Mouse (Mus musculus) liver, adult 2 months (tissue): ENCODE measurements around the gene Hormad2. TPM values are rescaled to one million over a fixed set of nuclear protein-coding genes. Genes with fewer than 3 reads are reported as not detected.

Experiments
- DNase-seq: peaks from one replicate; pipeline ENCODE4 v3.0.0-alpha.2; 2011; ENCODE audit warnings: low read depth, low spot score; ENCODE audit errors: extremely low read depth
- H3K27ac ChIP-seq: fragments of 200-500 bp; replicated peaks from 2 replicates; pipeline ENCODE4 v1.5.1; 2012; ENCODE audit warnings: low read depth, mild to moderate bottlenecking, control low read depth, inconsistent platforms, low read length; ENCODE audit not compliant: insufficient read depth
- H3K27me3 ChIP-seq: fragments of 200-500 bp; 2 replicates; pipeline ENCODE4 v1.6.1; 2012; ENCODE audit warnings: mild to moderate bottlenecking, moderate library complexity, low read length, inconsistent platforms; ENCODE audit not compliant: control insufficient read depth, insufficient read depth
- H3K36me3 ChIP-seq: fragments of 200-500 bp; 2 replicates; pipeline ENCODE4 v1.6.1; 2012; ENCODE audit warnings: low read length, inconsistent platforms; ENCODE audit not compliant: control insufficient read depth, insufficient read depth
- H3K4me1 ChIP-seq: fragments of 200-500 bp; 2 replicates; pipeline ENCODE4 v1.6.1; 2011; ENCODE audit warnings: low read length; ENCODE audit not compliant: control insufficient read depth, insufficient read depth
- H3K4me3 ChIP-seq: fragments of 200-500 bp; 2 replicates; pipeline ENCODE4 v1.5.1; 2011; ENCODE audit warnings: low read depth, mild to moderate bottlenecking, control low read depth, low read length, moderate library complexity; ENCODE audit not compliant: insufficient read depth
- H3K79me2 ChIP-seq: fragments of 200-500 bp; 2 replicates; pipeline ENCODE4 v1.6.1; 2012; ENCODE audit warnings: inconsistent platforms, mild to moderate bottlenecking, low read length, moderate library complexity; ENCODE audit not compliant: control insufficient read depth, insufficient read depth
- H3K9ac ChIP-seq: fragments of 200-500 bp; 2 replicates; pipeline ENCODE4 v1.6.1; 2012; ENCODE audit warnings: low read depth, mild to moderate bottlenecking, control low read depth, inconsistent platforms, low read length
- CTCF ChIP-seq: fragments of 200-500 bp; IDR thresholded peaks from 2 replicates; pipeline ENCODE4 v1.5.1; 2011; ENCODE audit warnings: low read depth, low read length, control low read depth
- POLR2A ChIP-seq: fragments of 200-500 bp; IDR thresholded peaks from 2 replicates; pipeline ENCODE4 v1.6.1; 2011; ENCODE audit warnings: low read length, control low read depth; ENCODE audit not compliant: insufficient read depth; ENCODE audit errors: extremely low read depth
- WGBS: fragments of 180-500 bp; shearing (Covaris S2); methylation state at CpG from one replicate; pipeline ENCODE4 v1.1.7; 2018; 5-methylcytosine and 5-hydroxymethylcytosine counted together
- polyA plus RNA-seq: library from polyadenylated mRNA; depleted of rRNA; stranded (reverse); fragments of >200 nt; gene quantifications from 2 replicates; pipeline ENCODE4 v1.2.3, GENCODE M21; 2012
- total RNA-seq: library from RNA; depleted of rRNA; stranded (reverse); fragments of >200 nt; gene quantifications from 2 replicates; pipeline ENCODE4 v1.2.3, GENCODE M21; 2014

The Hormad2 gene
- total and polyA plus RNA-seq, 2 experiments, result 0.12 to 1.0 TPM

DNA sequence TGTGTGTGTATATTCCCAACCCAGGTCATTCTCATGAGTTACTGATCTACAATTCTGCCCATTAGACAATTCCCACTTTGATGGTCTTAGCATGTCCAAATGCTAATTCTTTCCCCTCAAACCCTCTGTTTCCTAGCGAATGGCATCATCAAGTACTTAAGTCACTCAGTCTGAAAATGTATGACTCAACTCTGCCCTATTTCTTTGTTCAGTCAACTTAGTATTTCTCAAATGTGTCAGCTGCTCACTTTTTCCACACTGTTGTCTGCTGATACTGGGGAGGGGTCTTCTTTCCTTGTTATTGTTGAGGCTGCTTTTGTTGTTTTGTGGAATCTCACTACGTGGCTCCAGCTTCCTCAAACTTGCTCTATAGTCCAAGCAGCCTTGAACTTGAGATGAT, 2.7 kb downstream of the Hormad2 start:
- Histone ChIP-seq H3K79me2 (no peaks in the 10 kb centered on the region), H3K36me3 (no peaks in the 10 kb centered on the region), H3K27me3 (no peaks in the 10 kb centered on the region), H3K4me1 (no peaks in the 10 kb centered on the region), H3K27ac (no peak overlapping the region), H3K9ac (no peak overlapping the region), H3K4me3 (no peak overlapping the region)
- 73% methylated on average over 2 of the region's 2 CpGs for WGBS
- TF ChIP-seq POLR2A (no peak), CTCF (no peak)
- DNase-seq, result no peak

DNA sequence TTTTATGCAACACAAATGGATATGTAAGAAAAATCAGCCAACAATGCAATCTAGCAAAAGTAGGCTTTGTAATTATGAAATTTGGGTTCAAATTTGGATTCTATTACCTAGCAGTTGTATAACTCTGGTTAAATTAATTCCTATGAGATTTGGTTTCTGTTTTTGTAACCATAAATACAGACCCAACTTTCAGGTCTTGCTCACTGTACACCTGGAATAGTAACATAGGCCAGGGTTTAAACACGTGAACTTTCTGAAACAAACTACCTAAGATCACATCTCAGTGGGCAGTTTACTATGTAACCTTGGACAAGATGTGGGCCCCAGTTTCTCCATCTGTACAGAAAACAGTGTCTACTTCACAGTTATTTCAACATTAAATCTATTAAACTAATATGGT, 3.6 kb downstream of the Hormad2 start:
- Histone ChIP-seq H3K9ac (no peak overlapping the region), H3K4me3 (no peak overlapping the region), H3K4me1 (no peaks in the 10 kb centered on the region), H3K27ac (no peak overlapping the region), H3K27me3 (no peaks in the 10 kb centered on the region), H3K36me3 (no peaks in the 10 kb centered on the region), H3K79me2 (no peaks in the 10 kb centered on the region)
- 90% methylated on average over 1 of the region's 1 CpGs for WGBS
- no peak for DNase-seq
- TF ChIP-seq CTCF, result no peak
- TF ChIP-seq POLR2A, result no peak

DNA sequence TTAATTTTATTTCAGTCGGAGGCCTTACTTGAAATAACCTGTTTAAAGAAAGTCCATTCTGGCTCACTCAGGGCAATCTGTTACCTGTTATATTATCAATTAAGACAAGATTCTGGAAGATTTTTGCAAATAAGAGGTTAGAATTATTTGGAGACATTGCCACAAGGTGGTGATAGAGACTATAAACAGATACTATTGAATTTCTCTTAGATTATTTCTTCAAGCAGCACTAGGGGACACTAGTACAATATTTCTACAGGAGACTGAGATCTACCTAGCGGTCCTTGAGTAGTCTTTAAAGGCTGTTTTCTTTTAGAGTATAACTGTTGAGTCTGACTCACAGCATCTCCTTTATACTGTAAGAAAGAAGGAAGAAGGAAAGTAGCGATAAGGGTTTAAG, 4.3 kb downstream of the Hormad2 start:
- no peaks in the 10 kb centered on the region for H3K79me2 ChIP-seq
- WGBS, result 80% methylated on average over 3 of the region's 3 CpGs
- H3K36me3 ChIP-seq, result no peaks in the 10 kb centered on the region
- no peaks in the 10 kb centered on the region for H3K27me3 ChIP-seq
- H3K27ac ChIP-seq, result no peak overlapping the region
- H3K4me3 ChIP-seq, result no peak overlapping the region
- H3K9ac ChIP-seq, result no peak overlapping the region
- TF ChIP-seq CTCF, result no peak
- TF ChIP-seq POLR2A, result no peak
- no peaks in the 10 kb centered on the region for H3K4me1 ChIP-seq
- DNase-seq, result peak; percentile 57

DNA sequence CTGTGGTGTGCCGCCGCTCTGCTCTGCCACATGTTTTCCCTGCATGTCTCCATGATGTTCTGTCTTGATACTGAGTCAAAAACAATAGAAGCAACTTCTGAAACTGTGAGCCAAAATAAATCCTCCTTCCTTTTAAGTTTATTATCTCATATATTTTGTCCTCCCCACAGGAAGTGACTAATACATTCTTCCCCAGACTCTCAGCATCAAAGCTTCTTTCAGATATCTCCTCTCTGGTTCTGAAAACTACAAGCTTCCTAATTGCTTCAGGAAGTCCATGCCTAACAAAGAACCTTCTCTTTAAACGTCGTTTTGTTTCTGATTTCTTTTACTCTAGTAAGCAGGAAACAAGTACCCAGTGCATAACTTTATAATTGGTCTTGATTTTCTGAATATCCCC, 6.4 kb downstream of the Hormad2 start:
- peak; percentile 17 for DNase-seq
- Histone ChIP-seq H3K27me3 (no peaks in the 10 kb centered on the region), H3K9ac (no peak overlapping the region), H3K4me1 (no peaks in the 10 kb centered on the region), H3K36me3 (no peaks in the 10 kb centered on the region), H3K27ac (no peak overlapping the region), H3K4me3 (no peak overlapping the region), H3K79me2 (no peaks in the 10 kb centered on the region)
- TF ChIP-seq POLR2A (no peak), CTCF (no peak)
- WGBS, result 61% methylated on average over 4 of the region's 4 CpGs

DNA sequence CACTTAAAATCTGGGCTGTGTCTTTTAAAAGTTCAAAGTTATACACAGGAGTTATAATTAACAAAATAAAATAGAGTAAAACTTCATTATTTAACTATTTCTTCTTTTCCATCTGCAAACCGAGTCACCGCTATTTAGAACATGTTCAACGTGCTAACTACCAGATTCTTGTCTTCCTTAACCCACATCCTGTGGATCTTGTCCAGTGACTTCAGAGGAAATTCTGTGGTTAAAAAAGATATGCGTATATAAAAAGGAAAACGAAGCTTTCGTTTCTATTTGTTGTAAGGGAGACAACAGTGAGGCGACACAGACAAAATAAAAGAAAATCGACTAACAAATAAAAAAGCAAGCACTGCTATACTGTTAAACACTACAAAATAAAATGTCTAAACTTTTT, 17.1 kb downstream of the Hormad2 start:
- Histone ChIP-seq H3K4me3 (no peak overlapping the region), H3K79me2 (no peaks in the 10 kb centered on the region), H3K4me1 (no peaks in the 10 kb centered on the region), H3K27me3 (no peaks in the 10 kb centered on the region), H3K27ac (no peak overlapping the region), H3K36me3 (no peaks in the 10 kb centered on the region), H3K9ac (no peak overlapping the region)
- no peak for DNase-seq
- whole genome bisulfite sequencing, result 79% methylated on average over 8 of the region's 8 CpGs
- no peak for TF ChIP-seq CTCF
- TF ChIP-seq POLR2A, result no peak

DNA sequence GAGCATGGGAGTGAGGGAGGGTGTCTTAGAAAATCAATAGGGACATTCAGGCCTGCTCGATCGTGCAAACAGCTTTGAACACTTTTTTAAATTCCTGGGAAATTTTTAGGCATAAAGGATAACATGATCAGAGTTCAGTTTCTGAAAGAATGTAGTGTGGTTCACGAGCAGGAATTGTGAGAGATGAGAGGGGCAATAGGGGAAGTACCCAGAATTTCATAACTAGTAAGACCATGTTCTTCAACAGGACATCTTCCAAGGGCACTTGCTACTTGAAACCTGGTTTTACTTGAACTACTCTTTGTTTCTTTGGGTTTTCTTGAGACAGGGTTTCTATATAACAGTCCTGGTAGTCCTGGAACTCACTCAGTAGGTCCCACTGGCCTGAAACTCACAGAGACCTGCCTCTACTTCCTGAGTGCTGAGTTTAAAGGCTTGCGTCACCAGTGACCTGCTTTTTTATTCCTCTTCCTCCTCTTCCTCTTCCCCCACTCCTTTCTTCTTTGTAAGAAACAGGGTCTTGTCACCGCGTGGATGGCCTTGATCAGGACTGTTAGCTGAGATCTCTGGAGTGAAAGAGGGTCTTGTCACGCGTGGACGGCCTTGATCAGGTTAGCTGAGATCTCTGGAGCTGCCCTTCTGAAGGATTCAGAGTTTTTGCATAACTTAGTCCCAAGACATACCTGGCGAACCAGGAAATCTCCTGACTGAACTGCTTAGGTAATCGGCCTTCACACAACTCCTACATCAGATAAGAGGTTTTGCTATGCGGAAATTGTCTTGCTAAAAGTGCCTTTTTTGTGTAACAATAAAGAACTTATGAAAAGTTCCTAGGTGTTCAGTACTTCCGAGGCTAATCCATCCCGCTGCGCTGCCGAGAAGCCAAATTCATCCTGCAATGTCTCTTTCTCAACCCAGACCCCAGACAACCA, 18.1 kb downstream of the Hormad2 start:
- Histone ChIP-seq H3K4me1 (no peaks in the 10 kb centered on the region), H3K9ac (no peak overlapping the region), H3K27ac (no peak overlapping the region), H3K36me3 (no peaks in the 10 kb centered on the region), H3K27me3 (no peaks in the 10 kb centered on the region), H3K4me3 (no peak overlapping the region), H3K79me2 (no peaks in the 10 kb centered on the region)
- WGBS, result 80% methylated on average over 16 of the region's 16 CpGs
- TF ChIP-seq POLR2A (no peak), CTCF (no peak)
- DNase-seq, result no peak
